Mouse (Mus musculus) liver, postnatal 0 days (tissue): ENCODE results near the gene Inhbb. TPM values are rescaled to one million over a fixed set of nuclear protein-coding genes. Genes with fewer than 3 reads are reported as not detected.
A peak's percentile ranks its signal among the peaks of the same experiment; 100 is the strongest.

Experiments used
- ATAC-seq: fragments of 200-750 bp; cut with Nextera tagmentation; 2 replicates; pipeline ENCODE4 v1.8.0; 2017; ENCODE audit warnings: mild to moderate bottlenecking, moderate library complexity
- DNase-seq: peaks from one replicate; pipeline ENCODE4 v3.0.0-alpha.2; 2016
- H3K27ac ChIP-seq: fragments of 300-500 bp; sonication (generic); 2 replicates; pipeline ENCODE4 v1.5.1; 2014; ENCODE audit warnings: antibody characterized with exemption, moderate library complexity, mild to moderate bottlenecking, low read depth
- H3K27me3 ChIP-seq: fragments of 300-500 bp; sonication (generic); 2 replicates; pipeline ENCODE4 v1.6.1; 2014; ENCODE audit warnings: low read length, control low read depth, mixed read lengths; ENCODE audit not compliant: insufficient read depth
- H3K36me3 ChIP-seq: fragments of 300-500 bp; sonication (generic); replicated peaks from 2 replicates; pipeline ENCODE4 v1.6.1; 2014; ENCODE audit warnings: mild to moderate bottlenecking, control low read depth, low read length, moderate library complexity, mixed read lengths; ENCODE audit not compliant: insufficient read depth
- H3K4me1 ChIP-seq: fragments of 300-500 bp; sonication (generic); 2 replicates; pipeline ENCODE4 v1.6.1; 2014; ENCODE audit warnings: antibody characterized with exemption, mild to moderate bottlenecking, control low read depth; ENCODE audit not compliant: insufficient read depth
- H3K4me2 ChIP-seq: fragments of 300-500 bp; sonication (generic); 2 replicates; pipeline ENCODE4 v1.6.1; 2014; ENCODE audit warnings: low read depth, mild to moderate bottlenecking, low read length, moderate library complexity, mixed read lengths
- H3K4me3 ChIP-seq: fragments of 300-500 bp; sonication (generic); 2 replicates; pipeline ENCODE4 v1.5.1; 2014; ENCODE audit warnings: low read depth, low read length
- H3K9ac ChIP-seq: fragments of 300-500 bp; sonication (generic); replicated peaks from 2 replicates; pipeline ENCODE4 v1.6.1; 2014; ENCODE audit warnings: mild to moderate bottlenecking, moderate library complexity
- H3K9me3 ChIP-seq: fragments of 300-500 bp; sonication (generic); 2 replicates; pipeline ENCODE4 v1.6.1; 2016; ENCODE audit warnings: mild to moderate bottlenecking, control low read depth, low read length, mixed read lengths
- CTCF ChIP-seq: sonication (generic); IDR thresholded peaks from 2 replicates; pipeline ENCODE4 v1.5.1; 2016; ENCODE audit warnings: antibody characterized with exemption, low read depth
- EP300 ChIP-seq: IDR thresholded peaks from 2 replicates; pipeline ENCODE4 v1.6.1; 2016; ENCODE audit warnings: antibody characterized with exemption, low read depth, mild to moderate bottlenecking
- WGBS: fragments of 180-500 bp; shearing (Covaris S2); extraction: QIAGEN DNeasy Blood & Tissue Kit; methylation state at CpG from one replicate; pipeline ENCODE4 v1.1.7; 2014; ENCODE audit not compliant: insufficient replicate concordance; 5-methylcytosine and 5-hydroxymethylcytosine counted together
- polyA plus RNA-seq: library from polyadenylated mRNA; unstranded; fragments of >200 nt; fragmentation: Nextera tagmentation; extraction: Ambion mirVana; gene quantifications from 2 replicates; pipeline ENCODE4 v1.2.1, GENCODE M21; 2015

The Inhbb gene
- 0.65 and 0.78 TPM in 2 replicates for polyA plus RNA-seq

GRCm38 (mm10) chr1:119421576-119422421, at the start of gene Inhbb:
Inhbb (minus strand) TSS chr1:119422248.
- H3K4me2 ChIP-seq: peak within 1 kb of the TSS; percentile 91
- no peaks in the 10 kb centered on the region for H3K9me3 ChIP-seq
- no peak within 1 kb of the TSS for H3K27ac ChIP-seq
- peak within 1 kb of the TSS; percentile 59 for H3K4me3 ChIP-seq
- peaks cover 11% of the 10 kb centered on the region for H3K4me1 ChIP-seq
- DNase-seq: peak; percentile 37
- peak; percentile 30; the same call in 1 of the 2 replicates for ATAC-seq
- H3K27me3 ChIP-seq: peaks cover 66% of the 10 kb centered on the region
- no peaks in the 10 kb centered on the region for H3K36me3 ChIP-seq
- WGBS: under 1% methylated on average over 48 of the region's 92 CpGs
- peak within 1 kb of the TSS; percentile 21 for H3K9ac ChIP-seq
- no peak for TF ChIP-seq EP300
- no peak for TF ChIP-seq CTCF

GRCm38 (mm10) chr1:119463386-119463785, 41.3 kb upstream of the Inhbb start:
- DNase-seq: peak; percentile 68
- Histone ChIP-seq H3K27ac (no peak overlapping the region), H3K9me3 (no peaks in the 10 kb centered on the region), H3K36me3 (no peaks in the 10 kb centered on the region), H3K4me2 (no peak overlapping the region), H3K9ac (no peak overlapping the region), H3K4me1 (no peaks in the 10 kb centered on the region), H3K27me3 (no peaks in the 10 kb centered on the region), H3K4me3 (no peak overlapping the region)
- ATAC-seq: no peak
- TF ChIP-seq CTCF (peak; percentile 72), EP300 (no peak)
- 37% methylated on average over 2 of the region's 2 CpGs for WGBS

GRCm38 (mm10) chr1:119460062-119460461, 38.0 kb upstream of the Inhbb start:
- Histone ChIP-seq H3K36me3 (no peaks in the 10 kb centered on the region), H3K27me3 (no peaks in the 10 kb centered on the region), H3K4me1 (peaks cover 6% of the 10 kb centered on the region; the same call in 1 of the 2 replicates), H3K9me3 (no peaks in the 10 kb centered on the region), H3K4me3 (no peak overlapping the region), H3K4me2 (no peak overlapping the region), H3K9ac (no peak overlapping the region), H3K27ac (no peak overlapping the region)
- DNase-seq (no peak), ATAC-seq (no peak)
- WGBS: 77% methylated on average over 2 of the region's 2 CpGs
- TF ChIP-seq CTCF (no peak), EP300 (no peak)

GRCm38 (mm10) chr1:119457993-119458605, 36.1 kb upstream of the Inhbb start:
- Histone ChIP-seq H3K27ac (no peak overlapping the region), H3K4me2 (no peak overlapping the region), H3K27me3 (no peaks in the 10 kb centered on the region), H3K9me3 (no peaks in the 10 kb centered on the region), H3K9ac (no peak overlapping the region), H3K36me3 (no peaks in the 10 kb centered on the region), H3K4me3 (no peak overlapping the region), H3K4me1 (peaks cover 6% of the 10 kb centered on the region; the same call in 1 of the 2 replicates)
- ATAC-seq: no peak
- WGBS: 14% methylated on average over 10 of the region's 10 CpGs
- TF ChIP-seq EP300: no peak
- peak; percentile 73 for TF ChIP-seq CTCF
- DNase-seq: peak; percentile 53

GRCm38 (mm10) chr1:119457528-119457855, 35.4 kb upstream of the Inhbb start:
- H3K9ac ChIP-seq: no peak overlapping the region
- no peaks in the 10 kb centered on the region for H3K9me3 ChIP-seq
- H3K4me3 ChIP-seq: 0 out of 2 replicates have a peak overlapping the region, but pooled peaks have one; percentile 17
- H3K27ac ChIP-seq: no peak overlapping the region
- no peaks in the 10 kb centered on the region for H3K27me3 ChIP-seq
- peak overlapping the region; percentile 50 for H3K4me2 ChIP-seq
- no peaks in the 10 kb centered on the region for H3K36me3 ChIP-seq
- 36% methylated on average over 5 of the region's 5 CpGs for WGBS
- peaks cover 6% of the 10 kb centered on the region; the same call in 1 of the 2 replicates for H3K4me1 ChIP-seq
- TF ChIP-seq EP300 (no peak), CTCF (no peak)
- DNase-seq: no peak
- ATAC-seq: no peak

GRCm38 (mm10) chr1:119456671-119457527, 34.9 kb upstream of the Inhbb start:
- no peak for ATAC-seq
- H3K27ac ChIP-seq: no peak overlapping the region
- WGBS: 32% methylated on average over 19 of the region's 19 CpGs

More at GRCm38 (mm10) chr1:119456671-119457527, 34.9 kb upstream of the Inhbb start:
- H3K36me3 ChIP-seq: no peaks in the 10 kb centered on the region
- no peak for TF ChIP-seq EP300
- H3K4me2 ChIP-seq: peak overlapping the region; percentile 50
- H3K9ac ChIP-seq: no peak overlapping the region
- peaks cover 6% of the 10 kb centered on the region; the same call in 1 of the 2 replicates for H3K4me1 ChIP-seq
- 0 out of 2 replicates have a peak overlapping the region, but pooled peaks have one; percentile 17 for H3K4me3 ChIP-seq
- no peaks in the 10 kb centered on the region for H3K9me3 ChIP-seq
- DNase-seq: no peak
- no peaks in the 10 kb centered on the region for H3K27me3 ChIP-seq
